Mouse (Mus musculus): Measurements from ENCODE around the gene Slc11a1. TPM values are rescaled to one million over a fixed set of nuclear protein-coding genes. Genes with fewer than 3 reads are reported as not detected.

The Slc11a1 gene
- polyA plus RNA-seq, 1 experiment from 2014 or later, result 1.1 TPM

DNA sequence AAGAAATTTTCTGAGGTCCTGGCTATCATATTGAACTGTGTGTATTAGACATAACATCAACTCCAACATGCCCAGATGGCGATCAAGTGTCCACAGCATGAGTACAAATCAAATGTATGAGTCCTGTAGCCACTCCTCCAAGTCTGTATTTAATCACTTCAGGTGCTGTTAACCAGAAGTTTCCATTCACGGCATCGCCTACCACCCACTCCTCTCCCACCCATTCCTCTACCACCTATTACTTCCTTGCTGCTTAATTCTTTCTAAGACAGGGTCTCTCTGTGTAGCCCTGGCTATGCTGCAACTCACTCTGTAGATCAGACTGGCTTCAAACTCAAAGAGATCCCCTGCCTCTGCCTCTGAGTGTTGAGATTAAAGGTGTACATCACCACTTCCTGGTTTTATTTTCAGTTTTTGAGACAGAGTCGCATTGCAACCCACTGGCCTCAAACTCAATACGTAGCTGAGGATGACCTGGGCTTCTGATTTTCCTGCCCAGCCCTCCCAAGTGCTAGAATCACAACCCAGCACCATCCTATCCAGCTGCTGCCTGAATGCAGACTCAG, 15.0 kb upstream of the Slc11a1 start:
- Histone ChIP-seq H3K36me3 (ENCODE audit: poor library complexity, severe bottlenecking) (no peaks in the 10 kb centered on the region), H3K4me2 (no peak overlapping the region), H3K27ac (no peak overlapping the region), H3K4me3 (no peak overlapping the region), H3K9ac (no peak overlapping the region), H3K9me3 (replicated peaks) (no peaks in the 10 kb centered on the region), H3K4me1 (peaks cover 6% of the 10 kb centered on the region; the same call in 1 of the 2 replicates), H3K27me3 (no peaks in the 10 kb centered on the region)
- no peak for ATAC-seq
- WGBS, result 90% methylated on average over 5 of the region's 5 CpGs

DNA sequence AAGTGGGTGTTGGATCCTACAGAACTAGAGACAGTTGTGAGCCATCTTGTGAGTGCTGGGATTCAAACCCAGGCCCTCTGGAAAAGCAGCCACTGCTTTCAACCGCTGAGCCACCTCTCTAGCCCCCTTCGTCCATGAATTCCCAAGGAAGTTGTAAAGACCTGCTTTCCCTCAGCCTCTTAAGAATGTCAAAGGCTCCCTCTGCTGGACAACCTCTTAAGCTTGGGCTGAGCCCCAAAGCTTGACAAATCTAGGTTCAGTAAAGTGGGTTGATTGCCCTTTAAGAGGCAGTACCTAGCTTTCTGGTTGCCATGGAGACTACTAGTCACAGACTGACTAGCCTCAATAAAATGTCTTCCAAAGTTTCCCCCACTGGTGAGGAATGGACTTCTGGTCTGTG, 13.2 kb upstream of the Slc11a1 start, which contains the start of gene Catip:
Gene Catip, plus strand, starts transcription at position 297 of the 400 bp plus-strand sequence.
- 0% methylated on average over 2 of the region's 2 CpGs for WGBS
- Histone ChIP-seq H3K27ac (no peak within 1 kb of the TSS), H3K4me2 (no peak within 1 kb of the TSS), H3K9me3 (replicated peaks) (no peaks in the 10 kb centered on the region), H3K27me3 (no peaks in the 10 kb centered on the region), H3K4me1 (peaks cover 6% of the 10 kb centered on the region; the same call in 1 of the 2 replicates), H3K4me3 (no peak within 1 kb of the TSS), H3K36me3 (ENCODE audit: poor library complexity, severe bottlenecking) (no peaks in the 10 kb centered on the region), H3K9ac (no peak within 1 kb of the TSS)
- peak; percentile 84 for ATAC-seq

DNA sequence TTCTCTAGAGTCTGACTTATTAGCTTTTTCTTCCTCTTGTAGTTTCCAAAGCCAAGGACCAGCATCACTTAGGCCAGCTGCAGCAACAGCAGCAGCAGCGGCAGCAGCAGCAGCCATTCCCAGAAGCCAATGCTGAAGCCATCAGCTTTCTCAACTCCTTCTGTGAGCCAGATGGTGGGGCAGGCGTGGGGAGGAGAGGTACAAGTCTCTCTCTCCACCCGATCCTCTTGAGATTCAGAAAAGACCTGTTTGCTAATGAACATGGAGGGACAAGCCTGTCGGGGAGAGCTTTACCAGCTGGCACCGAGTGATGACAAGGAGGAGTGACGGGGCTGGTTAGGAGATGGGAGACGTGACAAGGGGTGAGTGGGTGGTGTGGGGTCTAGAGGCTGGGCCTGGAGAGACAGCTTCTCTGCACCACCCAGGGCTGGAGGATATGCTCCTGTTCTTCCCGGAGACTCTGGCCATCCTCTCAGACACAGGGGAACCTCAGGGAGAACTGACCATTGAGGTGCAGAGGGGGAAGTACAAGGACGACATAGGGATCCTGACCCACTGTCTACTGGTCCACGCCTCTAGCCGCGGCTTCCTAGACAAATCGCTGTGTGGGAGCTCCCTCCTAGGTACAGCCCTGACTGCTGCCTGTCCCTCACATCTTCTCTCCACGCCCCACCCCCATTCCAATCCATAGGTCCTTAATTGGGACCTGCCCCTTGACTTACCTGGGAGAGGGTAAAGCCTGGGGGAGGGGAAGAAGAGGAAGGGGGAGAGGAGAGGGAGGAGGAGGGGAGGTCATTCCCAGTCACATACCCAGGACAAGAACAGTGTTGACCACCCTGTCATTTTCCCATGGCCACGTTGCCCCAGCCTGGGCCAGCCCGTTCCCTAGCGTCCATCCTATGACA, 12.4 kb upstream of the Slc11a1 start:
- 69% methylated on average over 17 of the region's 17 CpGs for WGBS
- Histone ChIP-seq H3K9ac (no peak overlapping the region), H3K4me3 (no peak overlapping the region), H3K27ac (no peak overlapping the region), H3K27me3 (no peaks in the 10 kb centered on the region), H3K9me3 (replicated peaks) (no peaks in the 10 kb centered on the region), H3K4me2 (no peak overlapping the region), H3K36me3 (ENCODE audit: poor library complexity, severe bottlenecking) (no peaks in the 10 kb centered on the region), H3K4me1 (peaks cover 6% of the 10 kb centered on the region; the same call in 1 of the 2 replicates)
- ATAC-seq, result no peak

DNA sequence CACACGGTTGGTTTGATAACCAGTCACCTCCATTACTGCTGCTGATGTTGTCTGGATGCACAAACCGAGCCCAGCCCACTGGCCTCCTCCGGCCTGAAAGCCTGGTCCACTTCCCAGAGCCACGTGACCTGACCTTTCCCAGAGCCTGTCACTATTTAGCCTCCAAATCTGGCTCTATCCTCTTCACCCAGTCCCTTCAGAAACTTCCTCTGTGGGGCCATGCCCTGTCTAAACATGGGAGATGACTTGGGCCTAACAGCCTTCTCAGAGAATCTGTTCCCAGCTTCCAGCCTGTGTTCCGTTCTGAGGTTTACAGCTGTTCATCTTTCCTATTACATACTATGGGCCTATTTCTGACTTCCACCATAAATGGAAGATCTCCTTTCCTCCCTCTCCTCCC, 11.6 kb upstream of the Slc11a1 start:
- H3K36me3 ChIP-seq (ENCODE audit: poor library complexity, severe bottlenecking), result no peaks in the 10 kb centered on the region
- no peaks in the 10 kb centered on the region for H3K27me3 ChIP-seq
- no peak overlapping the region for H3K4me2 ChIP-seq
- H3K4me1 ChIP-seq, result peaks cover 11% of the 10 kb centered on the region
- H3K27ac ChIP-seq, result no peak overlapping the region
- H3K9ac ChIP-seq, result no peak overlapping the region
- H3K4me3 ChIP-seq, result no peak overlapping the region
- ATAC-seq, result no peak
- WGBS, result 84% methylated on average over 5 of the region's 5 CpGs
- no peaks in the 10 kb centered on the region for H3K9me3 ChIP-seq (replicated peaks)

DNA sequence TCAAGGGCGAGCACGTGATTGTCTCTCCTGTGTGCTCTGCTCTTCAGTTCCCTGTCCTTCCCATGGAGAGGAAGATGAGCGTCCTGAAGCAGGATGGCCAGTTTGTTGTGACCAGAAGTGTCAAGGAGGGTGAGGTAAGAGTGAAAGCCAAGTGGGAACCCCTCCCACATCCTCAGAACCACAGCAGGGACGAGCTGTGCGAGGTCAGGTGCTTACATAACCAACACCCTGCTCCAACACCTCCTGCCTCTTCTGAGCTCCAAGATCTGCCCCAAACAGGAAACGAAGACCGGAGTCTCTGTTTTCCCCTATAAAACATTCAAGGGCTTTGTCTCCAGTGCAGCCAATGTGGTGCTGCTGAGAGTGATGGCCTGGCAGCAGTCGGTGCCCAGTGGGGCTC, 10.7 kb upstream of the Slc11a1 start:
- WGBS, result 88% methylated on average over 8 of the region's 8 CpGs

DNA sequence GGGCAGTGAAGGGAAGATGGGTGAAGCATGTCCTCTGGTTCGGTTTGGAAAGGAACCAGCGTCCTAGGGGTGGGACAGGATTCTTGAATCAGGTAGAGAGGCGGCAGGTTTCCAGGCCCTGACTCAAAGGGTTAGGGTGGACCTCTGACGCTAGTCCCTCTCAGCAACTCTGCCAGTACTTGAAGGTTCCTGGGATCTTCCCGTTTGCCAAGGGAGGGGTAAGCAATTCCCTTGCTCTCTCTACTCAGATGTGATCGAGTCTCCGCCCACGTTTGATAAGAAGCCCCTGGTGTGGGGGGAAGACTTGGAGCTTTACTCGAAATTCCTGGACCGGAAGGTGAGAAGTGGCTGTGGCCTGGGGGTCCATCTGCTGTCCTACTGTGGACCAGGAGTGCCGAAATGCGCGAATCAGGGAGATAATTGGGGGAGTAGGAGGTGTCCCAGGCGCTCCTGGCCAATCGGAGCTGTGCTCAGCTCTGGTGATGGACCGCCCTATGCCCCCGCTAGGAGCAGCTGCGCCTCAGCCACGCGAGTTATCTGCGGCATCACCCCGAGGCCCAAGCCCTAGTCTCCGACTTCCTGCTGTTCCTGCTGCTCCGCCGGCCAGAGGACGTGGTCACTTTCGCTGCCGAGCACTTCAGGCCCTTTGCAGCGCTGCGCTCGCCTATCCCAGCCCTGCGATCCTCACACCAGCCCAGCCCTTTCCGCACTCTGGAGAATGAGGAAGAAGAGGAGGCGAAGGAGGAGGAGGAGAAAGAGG, 6.9 kb upstream of the Slc11a1 start:
- Histone ChIP-seq H3K9ac (peak overlapping the region; percentile 41; the same call in 1 of the 2 replicates), H3K4me1 (peaks cover 4% of the 10 kb centered on the region; the same call in 1 of the 2 replicates), H3K36me3 (ENCODE audit: poor library complexity, severe bottlenecking) (no peaks in the 10 kb centered on the region), H3K4me2 (peak overlapping the region; percentile 58), H3K9me3 (replicated peaks) (no peaks in the 10 kb centered on the region), H3K4me3 (peak overlapping the region; percentile 23), H3K27ac (no peak overlapping the region), H3K27me3 (no peaks in the 10 kb centered on the region)
- WGBS, result 27% methylated on average over 34 of the region's 34 CpGs
- peak; percentile 70; the same call in 1 of the 2 replicates for ATAC-seq

More for the DNA sequence above, 10.7 kb upstream of the Slc11a1 start:
- ATAC-seq, result no peak
- Histone ChIP-seq H3K4me3 (no peak overlapping the region), H3K36me3 (ENCODE audit: poor library complexity, severe bottlenecking) (no peaks in the 10 kb centered on the region), H3K4me1 (peaks cover 11% of the 10 kb centered on the region), H3K9me3 (replicated peaks) (no peaks in the 10 kb centered on the region), H3K27ac (no peak overlapping the region), H3K4me2 (no peak overlapping the region), H3K27me3 (no peaks in the 10 kb centered on the region), H3K9ac (no peak overlapping the region)

DNA sequence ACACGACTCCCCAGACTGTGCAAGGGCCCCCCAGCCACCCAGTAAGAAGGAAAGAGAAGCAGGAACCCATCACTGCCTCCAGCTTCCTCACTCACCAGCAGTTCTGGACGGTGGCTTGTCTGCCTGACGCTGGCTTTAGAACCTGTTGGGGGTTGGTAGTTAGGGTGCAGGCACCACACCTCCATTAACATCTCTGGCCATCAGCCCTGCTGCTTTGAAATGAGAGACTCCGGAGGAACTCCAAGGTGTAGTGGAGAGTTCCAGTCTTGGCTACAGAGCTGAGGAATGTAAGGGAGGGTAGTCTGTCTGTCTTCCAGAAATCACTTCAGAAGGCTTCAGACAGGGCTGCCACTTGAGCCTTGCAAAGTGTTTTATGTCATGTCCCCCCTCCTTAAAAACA, 5.0 kb upstream of the Slc11a1 start:
- WGBS, result 58% methylated on average over 4 of the region's 4 CpGs

DNA sequence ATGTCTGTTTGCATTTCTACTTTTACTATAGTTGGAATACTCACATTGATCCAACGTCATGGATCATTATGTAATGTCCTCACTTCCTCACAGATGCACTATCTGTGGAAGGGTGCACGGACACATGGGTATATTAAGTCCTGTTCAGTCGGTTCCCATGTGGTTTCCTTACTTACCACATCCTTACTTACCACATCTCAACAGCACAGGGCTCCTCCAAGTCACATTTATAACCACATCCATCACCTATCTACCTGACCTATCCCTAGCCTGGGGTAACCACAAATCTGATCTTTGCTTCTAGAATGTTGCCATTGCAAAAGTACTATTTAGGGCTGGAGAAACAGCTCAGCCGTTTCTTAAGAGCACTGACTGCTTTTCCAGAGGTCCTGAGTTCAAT, 1.6 kb upstream of the Slc11a1 start:
- no peak overlapping the region for H3K4me3 ChIP-seq
- no peaks in the 10 kb centered on the region for H3K27me3 ChIP-seq
- H3K9me3 ChIP-seq (replicated peaks), result no peaks in the 10 kb centered on the region
- no peak overlapping the region for H3K4me2 ChIP-seq
- no peak overlapping the region for H3K9ac ChIP-seq
- 0 out of 2 replicates have a peak, but pooled peaks cover under 1% of the 10 kb centered on the region for H3K4me1 ChIP-seq
- H3K27ac ChIP-seq, result no peak overlapping the region
- no peaks in the 10 kb centered on the region for H3K36me3 ChIP-seq (ENCODE audit: poor library complexity, severe bottlenecking)
- 83% methylated on average over 4 of the region's 4 CpGs for WGBS
- no peak for ATAC-seq

More for the DNA sequence above, 5.0 kb upstream of the Slc11a1 start:
- no peak overlapping the region for H3K4me3 ChIP-seq
- no peak for ATAC-seq
- H3K4me1 ChIP-seq, result peaks cover 4% of the 10 kb centered on the region; the same call in 1 of the 2 replicates
- no peak overlapping the region for H3K27ac ChIP-seq
- no peak overlapping the region for H3K4me2 ChIP-seq
- H3K36me3 ChIP-seq (ENCODE audit: poor library complexity, severe bottlenecking), result no peaks in the 10 kb centered on the region
- no peak overlapping the region for H3K9ac ChIP-seq
- H3K27me3 ChIP-seq, result no peaks in the 10 kb centered on the region
- H3K9me3 ChIP-seq (replicated peaks), result no peaks in the 10 kb centered on the region

DNA sequence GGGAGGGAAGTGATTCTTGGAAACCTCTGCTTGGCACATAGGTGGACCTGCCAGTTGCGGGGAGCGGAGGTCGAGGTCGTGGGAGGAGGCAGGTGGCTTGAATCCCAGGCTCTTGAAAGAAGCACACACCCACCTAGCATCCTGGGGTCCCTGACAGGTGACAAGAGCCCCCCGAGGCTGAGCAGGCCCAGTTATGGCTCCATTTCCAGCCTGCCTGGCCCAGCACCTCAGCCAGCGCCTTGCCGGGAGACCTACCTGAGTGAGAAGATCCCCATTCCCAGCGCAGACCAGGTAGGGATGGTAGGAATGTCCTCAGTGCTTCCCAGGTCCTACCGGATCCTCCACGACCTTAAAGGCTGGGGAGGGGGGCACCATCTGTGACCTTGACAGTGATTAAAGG, 566 bp downstream of the Slc11a1 start:
- no peaks in the 10 kb centered on the region for H3K4me1 ChIP-seq
- H3K27ac ChIP-seq, result no peak overlapping the region
- no peaks in the 10 kb centered on the region for H3K27me3 ChIP-seq
- no peak overlapping the region for H3K4me3 ChIP-seq
- no peaks in the 10 kb centered on the region for H3K9me3 ChIP-seq (replicated peaks)
- H3K9ac ChIP-seq, result no peak overlapping the region
- ATAC-seq, result no peak
- H3K36me3 ChIP-seq (ENCODE audit: poor library complexity, severe bottlenecking), result no peaks in the 10 kb centered on the region
- H3K4me2 ChIP-seq, result no peak overlapping the region
- 77% methylated on average over 10 of the region's 10 CpGs for WGBS

DNA sequence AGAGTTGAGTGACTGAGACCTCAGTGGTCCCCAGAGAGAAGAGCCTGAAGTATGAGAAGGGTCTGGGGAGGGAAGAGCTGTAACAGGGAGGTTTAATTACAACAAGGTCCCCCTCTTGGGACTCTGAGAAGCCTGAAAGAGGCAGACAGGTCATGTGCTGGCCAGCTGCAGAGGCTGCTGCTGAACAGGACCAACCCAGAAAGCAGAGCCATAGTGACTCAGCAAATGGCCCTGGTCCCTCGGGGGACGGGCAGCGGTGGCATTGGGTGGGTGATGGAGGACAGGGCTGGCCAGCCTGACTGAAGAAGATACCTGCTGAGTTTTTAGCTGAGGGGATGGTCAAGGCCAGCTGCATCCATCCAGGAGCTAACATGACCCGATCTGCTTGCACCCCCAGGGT, 1.4 kb downstream of the Slc11a1 start:
- Histone ChIP-seq H3K4me2 (no peak overlapping the region), H3K27me3 (no peaks in the 10 kb centered on the region), H3K9me3 (replicated peaks) (no peaks in the 10 kb centered on the region), H3K9ac (no peak overlapping the region), H3K36me3 (ENCODE audit: poor library complexity, severe bottlenecking) (no peaks in the 10 kb centered on the region), H3K4me1 (no peaks in the 10 kb centered on the region), H3K27ac (no peak overlapping the region), H3K4me3 (no peak overlapping the region)
- 88% methylated on average over 4 of the region's 4 CpGs for WGBS
- no peak for ATAC-seq

DNA sequence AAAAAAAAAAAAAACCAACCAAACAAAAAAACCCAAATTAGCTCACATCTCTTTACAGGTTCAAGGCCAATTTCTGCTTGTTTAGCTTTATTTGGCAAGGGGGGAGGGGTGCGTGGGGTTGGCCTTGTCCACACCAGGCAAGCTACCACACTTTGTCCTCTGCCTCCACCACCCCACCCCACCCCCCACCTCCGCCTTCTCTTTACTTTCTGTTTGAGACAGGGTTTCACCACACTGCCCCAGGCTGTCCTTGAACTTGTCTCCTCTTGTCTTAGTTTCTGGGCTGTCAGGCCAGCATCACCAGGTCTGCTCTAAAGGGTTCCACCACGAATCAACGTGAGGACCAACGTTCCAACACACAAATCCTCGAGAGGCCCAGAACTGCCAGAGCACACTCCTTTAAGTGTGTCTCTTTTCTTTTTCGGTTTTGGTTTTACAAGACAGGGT, 4.1 kb downstream of the Slc11a1 start:
- H3K4me1 ChIP-seq, result no peaks in the 10 kb centered on the region
- H3K9ac ChIP-seq, result no peak overlapping the region
- ATAC-seq, result no peak
- no peak overlapping the region for H3K4me2 ChIP-seq
- H3K36me3 ChIP-seq (ENCODE audit: poor library complexity, severe bottlenecking), result no peaks in the 10 kb centered on the region
- no peaks in the 10 kb centered on the region for H3K27me3 ChIP-seq
- no peaks in the 10 kb centered on the region for H3K9me3 ChIP-seq (replicated peaks)
- H3K27ac ChIP-seq, result no peak overlapping the region
- WGBS, result 84% methylated on average over 7 of the region's 7 CpGs
- no peak overlapping the region for H3K4me3 ChIP-seq

DNA sequence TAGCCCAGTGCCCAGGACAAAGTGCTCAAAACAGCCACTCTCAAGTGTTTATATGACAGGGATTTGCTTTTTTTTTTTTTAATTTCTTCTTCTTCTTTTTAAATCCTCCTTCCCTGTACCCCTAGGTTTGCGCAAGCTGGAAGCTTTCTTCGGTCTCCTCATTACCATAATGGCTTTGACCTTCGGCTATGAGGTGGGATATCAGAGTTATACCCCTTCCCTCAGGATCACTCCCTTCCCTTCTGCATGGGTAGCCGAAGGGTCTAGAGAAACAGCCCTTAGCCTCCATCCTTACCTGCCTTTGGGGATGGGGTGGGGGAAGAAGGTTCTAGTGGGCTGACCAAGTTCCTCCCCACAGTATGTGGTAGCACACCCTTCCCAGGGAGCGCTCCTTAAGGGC, 5.5 kb downstream of the Slc11a1 start:
- Histone ChIP-seq H3K9me3 (replicated peaks) (no peaks in the 10 kb centered on the region), H3K9ac (no peak overlapping the region), H3K27ac (no peak overlapping the region), H3K27me3 (no peaks in the 10 kb centered on the region), H3K4me3 (no peak overlapping the region), H3K4me1 (no peaks in the 10 kb centered on the region), H3K36me3 (ENCODE audit: poor library complexity, severe bottlenecking) (no peaks in the 10 kb centered on the region), H3K4me2 (no peak overlapping the region)
- WGBS, result 92% methylated on average over 5 of the region's 5 CpGs
- ATAC-seq, result no peak
